Mouse (Mus musculus) MEL (cell line): ENCODE results near the gene Pradc1. TPM values are rescaled to one million over a fixed set of nuclear protein-coding genes. Genes with fewer than 3 reads are reported as not detected.

Experiments used
- DNase-seq: peaks from one replicate; pipeline ENCODE4 v3.0.0; 2011; ENCODE audit warnings: low read depth, low spot score
- H3K27ac ChIP-seq: 2 replicates; pipeline ENCODE4 v1.5.1; 2012; ENCODE audit warnings: low read depth, mild to moderate bottlenecking, control low read depth, low read length, moderate library complexity; ENCODE audit not compliant: control insufficient read depth
- H3K27me3 ChIP-seq, 2 experiments: fragments of 150-350 bp in 1 of 2; sonication (generic) in 1 of 2; 2 replicates each; pipeline ENCODE4 v1.6.1; 2012; ENCODE audit warnings: low read length in 2 of 2, mild to moderate bottlenecking in 2 of 2, improper control_type of control experiment in 1 of 2, moderate library complexity in 1 of 2; ENCODE audit not compliant: insufficient read depth in 2 of 2, control insufficient read depth in 1 of 2
- H3K36me3 ChIP-seq, 2 experiments: 2 replicates each; pipeline ENCODE4 v1.6.1; 2012 to 2014; ENCODE audit warnings: low read length in 2 of 2, improper control_type of control experiment in 1 of 2, inconsistent platforms in 1 of 2, mild to moderate bottlenecking in 1 of 2; ENCODE audit not compliant: insufficient read depth in 2 of 2, control insufficient read depth in 1 of 2
- H3K4me1 ChIP-seq, 2 experiments: fragments of 150-350 bp in 1 of 2; sonication (generic) in 1 of 2; 2 replicates each; pipeline ENCODE4 v1.6.1; 2012; ENCODE audit warnings: low read length in 2 of 2, improper control_type of control experiment in 1 of 2, mild to moderate bottlenecking in 1 of 2; ENCODE audit not compliant: insufficient read depth in 2 of 2, control insufficient read depth in 1 of 2
- H3K4me3 ChIP-seq, 2 experiments: fragments of 150-350 bp in 1 of 2; sonication (generic) in 1 of 2; 2 replicates each; pipeline ENCODE4 v1.5.1; 2012; ENCODE audit warnings: low read depth in 2 of 2, low read length in 2 of 2, mild to moderate bottlenecking in 2 of 2, moderate library complexity in 2 of 2, control low read depth in 1 of 2, improper control_type of control experiment in 1 of 2; ENCODE audit not compliant: control insufficient read depth in 1 of 2, insufficient read depth in 1 of 2
- H3K79me2 ChIP-seq: 2 replicates; pipeline ENCODE4 v1.6.1; 2012; ENCODE audit warnings: mild to moderate bottlenecking, low read length, moderate library complexity; ENCODE audit not compliant: control insufficient read depth, poor library complexity, insufficient read depth
- H3K9ac ChIP-seq: 2 replicates; pipeline ENCODE4 v1.6.1; 2012; ENCODE audit warnings: low read depth, mild to moderate bottlenecking, control low read depth, low read length, moderate library complexity; ENCODE audit not compliant: control insufficient read depth, poor library complexity, severe bottlenecking
- H3K9me3 ChIP-seq: fragments of 150-350 bp; sonication (generic); replicated peaks from 2 replicates; pipeline ENCODE4 v1.6.1; 2012; ENCODE audit warnings: mild to moderate bottlenecking, low read length, improper control_type of control experiment, moderate library complexity; ENCODE audit not compliant: insufficient read depth
- BHLHE40 ChIP-seq: IDR thresholded peaks from 2 replicates; pipeline ENCODE4 v1.6.1; 2012; ENCODE audit warnings: low read depth, mild to moderate bottlenecking, inconsistent platforms, low read length, improper control_type of control experiment, borderline replicate concordance
- CHD1 ChIP-seq: IDR thresholded peaks from 2 replicates; pipeline ENCODE4 v1.6.1; 2012; ENCODE audit warnings: low read depth, mild to moderate bottlenecking, inconsistent platforms, low read length, improper control_type of control experiment
- E2F4 ChIP-seq: IDR thresholded peaks from 2 replicates; pipeline ENCODE4 v1.6.1; 2011; ENCODE audit warnings: low read depth, low read length, improper control_type of control experiment, borderline replicate concordance
- ETS1 ChIP-seq: IDR thresholded peaks from 2 replicates; pipeline ENCODE4 v1.6.1; 2012; ENCODE audit warnings: low read depth, mild to moderate bottlenecking, inconsistent platforms, low read length, improper control_type of control experiment, moderate library complexity
- GATA1 ChIP-seq: IDR thresholded peaks from 2 replicates; pipeline ENCODE4 v1.6.1; 2011; ENCODE audit warnings: low read depth, low read length, improper control_type of control experiment
- KAT2A ChIP-seq: conservative IDR thresholded peaks from 2 replicates; pipeline ENCODE4 v1.6.1; 2012; ENCODE audit warnings: low read depth, low read length, improper control_type of control experiment, inconsistent platforms
- MAZ ChIP-seq: IDR thresholded peaks from 2 replicates; pipeline ENCODE4 v1.6.1; 2012; ENCODE audit warnings: low read depth, mild to moderate bottlenecking, inconsistent platforms, low read length, improper control_type of control experiment
- MEF2A ChIP-seq: IDR thresholded peaks from 2 replicates; pipeline ENCODE4 v1.6.1; 2014; ENCODE audit warnings: low read depth, mild to moderate bottlenecking, inconsistent platforms, low read length, improper control_type of control experiment; ENCODE audit not compliant: poor library complexity, insufficient replicate concordance, severe bottlenecking; ENCODE audit errors: extremely low read depth
- NRF1 ChIP-seq: IDR thresholded peaks from 2 replicates; pipeline ENCODE4 v1.6.1; 2014; ENCODE audit warnings: low read depth, mild to moderate bottlenecking, inconsistent platforms, low read length, improper control_type of control experiment, moderate library complexity; ENCODE audit not compliant: poor library complexity, insufficient read depth, severe bottlenecking
- POLR2AphosphoS5 ChIP-seq: IDR thresholded peaks from 2 replicates; pipeline ENCODE4 v1.6.1; 2012; ENCODE audit warnings: low read depth, borderline replicate concordance, mild to moderate bottlenecking, inconsistent platforms, low read length, moderate library complexity, mixed read lengths
- RCOR1 ChIP-seq: IDR thresholded peaks from 2 replicates; pipeline ENCODE4 v1.6.1; 2012; ENCODE audit warnings: low read depth, mild to moderate bottlenecking, inconsistent platforms, low read length, improper control_type of control experiment
- TBP ChIP-seq: IDR thresholded peaks from 2 replicates; pipeline ENCODE4 v1.8.0; 2011; ENCODE audit warnings: low read depth, low read length, improper control_type of control experiment
- UBTF ChIP-seq: IDR thresholded peaks from 2 replicates; pipeline ENCODE4 v1.6.1; 2012; ENCODE audit warnings: low read depth, mild to moderate bottlenecking, inconsistent platforms, low read length, improper control_type of control experiment, moderate library complexity, borderline replicate concordance; ENCODE audit not compliant: insufficient read depth
- USF1 ChIP-seq: IDR thresholded peaks from 2 replicates; pipeline ENCODE4 v1.6.1; 2014; ENCODE audit warnings: low read depth, mild to moderate bottlenecking, inconsistent platforms, low read length, improper control_type of control experiment, moderate library complexity
- polyA plus RNA-seq, 2 experiments: library from polyadenylated mRNA; stranded (reverse) in 1 of 2; unstranded in 1 of 2; fragments of >175 nt in 1 of 2; fragments of >200 nt in 1 of 2; gene quantifications; 2 replicates each; pipeline versions ENCODE4 v1.2.1 to v1.2.4; 2012; ENCODE audit warnings: low replicate concordance in 2 of 2, low read depth in 1 of 2; ENCODE audit not compliant: insufficient read length in 2 of 2, insufficient read depth in 1 of 2, missing spikeins in 1 of 2
- total RNA-seq: library from RNA; depleted of rRNA; stranded (reverse); fragments of 300-350 nt; gene quantifications from 2 replicates; pipeline ENCODE4 v1.2.3, GENCODE M21; 2012

The Pradc1 gene
- total and polyA plus RNA-seq, 3 experiments = 33.6 to 47.9 TPM; not detected in 1

DNA sequence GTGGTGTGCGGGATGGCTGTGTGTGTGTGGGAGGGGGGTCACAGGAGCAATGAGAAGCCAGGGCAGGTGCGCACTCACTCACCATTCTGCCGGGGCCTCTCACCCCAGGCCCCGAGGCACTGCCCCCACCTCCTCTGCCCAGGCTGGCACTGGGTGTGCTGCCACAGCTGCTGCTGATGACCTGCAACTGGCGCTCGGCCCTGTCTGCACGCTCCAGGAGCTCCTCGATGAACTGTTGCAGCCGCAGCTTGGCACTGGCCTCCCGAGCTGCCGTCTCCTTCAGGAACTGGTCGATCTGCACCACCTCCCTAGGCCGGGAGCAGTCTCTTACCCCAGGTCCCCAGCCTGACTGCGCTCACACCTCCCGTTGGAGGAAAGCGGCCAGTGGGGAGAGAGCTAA, 28.9 kb upstream of the Pradc1 start:
- no peak overlapping the region for H3K27ac ChIP-seq
- H3K9ac ChIP-seq = no peak overlapping the region
- no peaks in the 10 kb centered on the region for H3K4me1 ChIP-seq
- H3K9me3 ChIP-seq = no peaks in the 10 kb centered on the region
- TF ChIP-seq E2F4 = no peak
- TF ChIP-seq, all 39 proteins: peak for 0
- Histone ChIP-seq H3K4me3 (no peak overlapping the region), H3K36me3 (no peaks in the 10 kb centered on the region), H3K27me3 (no peaks in the 10 kb centered on the region), H3K79me2 (no peaks in the 10 kb centered on the region)
- DNase-seq = no peak

DNA sequence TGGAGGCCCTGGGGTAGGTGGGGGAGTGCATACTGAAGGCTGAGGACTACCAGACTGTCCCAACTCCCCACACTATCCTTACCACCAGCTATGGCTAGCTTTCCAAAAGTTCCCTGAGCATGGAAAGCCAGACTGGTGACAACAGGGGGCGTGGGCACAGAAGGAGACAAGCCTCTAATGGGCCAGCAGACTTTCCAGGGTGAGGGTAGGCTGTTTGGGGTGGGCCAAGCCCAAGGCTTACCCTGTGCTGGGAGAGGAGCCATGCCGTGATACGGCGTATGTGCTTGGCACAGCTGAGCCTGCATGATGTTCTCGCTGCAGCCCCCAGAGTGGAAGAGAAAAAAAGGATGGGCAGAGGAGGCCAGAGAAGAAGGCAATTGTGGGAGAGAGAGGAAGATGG, 28.2 kb upstream of the Pradc1 start:
- H3K9me3 ChIP-seq = no peaks in the 10 kb centered on the region
- no peak for TF ChIP-seq USF1
- no peak for TF ChIP-seq ETS1
- no peak for TF ChIP-seq KAT2A
- TF ChIP-seq RCOR1 = no peak
- no peak for TF ChIP-seq MEF2A
- TF ChIP-seq MAZ = no peak
- no peak for TF ChIP-seq CHD1
- TF ChIP-seq GATA1 = no peak
- TF ChIP-seq NRF1 = no peak
- TF ChIP-seq, all 39 proteins: peak for 0
- no peak for DNase-seq
- no peak overlapping the region for H3K9ac ChIP-seq
- no peak overlapping the region for H3K4me3 ChIP-seq
- H3K36me3 ChIP-seq = no peaks in the 10 kb centered on the region
- H3K79me2 ChIP-seq = no peaks in the 10 kb centered on the region
- no peaks in the 10 kb centered on the region for H3K27me3 ChIP-seq
- no peaks in the 10 kb centered on the region for H3K4me1 ChIP-seq
- no peak overlapping the region for H3K27ac ChIP-seq

DNA sequence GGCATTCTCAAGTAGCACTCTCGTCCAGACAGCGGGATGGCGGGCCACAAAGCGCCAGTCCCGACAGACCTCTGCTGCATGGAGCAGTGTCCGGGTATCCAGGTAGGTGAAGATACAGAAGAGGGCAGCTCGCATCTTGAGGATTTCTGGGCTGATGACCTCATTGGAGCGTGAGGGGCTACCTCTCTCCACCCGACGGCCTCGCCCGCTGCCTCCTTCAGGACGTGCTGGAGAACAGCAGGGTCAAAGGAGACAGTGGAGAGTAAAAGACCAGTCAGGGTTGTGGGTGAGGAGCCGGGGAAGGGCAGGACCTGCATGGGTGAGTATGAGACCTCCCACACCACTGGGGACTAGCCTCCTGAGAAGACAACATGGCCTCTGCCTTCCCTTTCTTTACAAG, 26.6 kb upstream of the Pradc1 start:
- Histone ChIP-seq H3K27me3 (no peaks in the 10 kb centered on the region), H3K9ac (no peak overlapping the region), H3K4me3 (no peak overlapping the region), H3K36me3 (no peaks in the 10 kb centered on the region), H3K27ac (no peak overlapping the region), H3K4me1 (no peaks in the 10 kb centered on the region), H3K9me3 (no peaks in the 10 kb centered on the region), H3K79me2 (no peaks in the 10 kb centered on the region)
- no peak for TF ChIP-seq MAZ
- TF ChIP-seq POLR2AphosphoS5 = no peak
- no peak for TF ChIP-seq RCOR1
- no peak for TF ChIP-seq ETS1
- no peak for TF ChIP-seq UBTF
- TF ChIP-seq CHD1 = no peak
- TF ChIP-seq USF1 = no peak
- no peak for TF ChIP-seq BHLHE40
- TF ChIP-seq TBP = no peak
- DNase-seq = no peak
